Mouse (Mus musculus): Measurements from ENCODE around the gene Mgp.

The Mgp gene

GRCm38 (mm10) chr6:136875670-136876069, at the start of gene Mgp:
Gene Mgp (minus strand): TSS chr6:136875823.
- in situ Hi-C loops (cut with MboI, MseI), result loop anchor here (25.0 kb wide), 1 partner anchor 287 kb away; the partner anchor contains the start of gene Rerg

DNA sequence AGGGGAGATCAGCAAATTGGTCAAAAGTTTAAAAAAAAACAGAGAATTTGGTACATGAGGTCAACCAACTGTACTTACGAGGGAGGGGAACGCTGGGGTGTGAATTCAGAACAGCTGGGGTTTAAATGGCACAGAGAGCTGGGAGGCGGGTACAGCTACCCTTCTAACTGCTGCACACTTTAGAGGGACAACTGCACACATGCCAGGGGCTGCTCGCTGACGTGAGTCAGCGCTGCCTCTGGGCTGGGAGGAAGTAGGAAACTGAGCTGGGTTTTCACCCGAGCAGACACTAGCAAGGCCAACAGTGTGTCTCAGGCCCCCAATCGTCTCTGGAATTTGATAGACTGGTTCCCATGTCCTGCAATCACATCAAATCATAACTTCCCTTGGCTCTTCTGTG, 49.4 kb upstream of the Mgp start:
- in situ Hi-C loops (cut with MboI, MseI), result loop anchor here (10.0 kb wide), 1 partner anchor 70 kb away; the partner anchor contains the start of gene Art4

- in situ Hi-C loops (cut with MboI, MseI), result loop anchor here (10.0 kb wide), 1 partner anchor 69 kb away; the partner anchor contains the start of gene Art4
These were observed 47.9 kb upstream of the Mgp start, which contains the start of gene Pde6h for GRCm38 (mm10) chr6:136923532-136923931. Gene Pde6h (plus strand): TSS chr6:136923832.

- in situ Hi-C loops (cut with MboI, MseI), result loop anchor here (10.0 kb wide), 1 partner anchor 68 kb away; the partner anchor contains the start of gene Art4
These were observed 47.2 kb upstream of the Mgp start for GRCm38 (mm10) chr6:136922871-136923270.

- in situ Hi-C loops (cut with MboI, MseI), result loop anchor here (10.0 kb wide), 1 partner anchor 67 kb away; the partner anchor contains the start of gene Art4
These were observed 46.5 kb upstream of the Mgp start, which contains the start of gene Erp27 for GRCm38 (mm10) chr6:136922080-136922479. Gene Erp27 (minus strand): TSS chr6:136922180.

GRCm38 (mm10) chr6:136921601-136922000, 46.0 kb upstream of the Mgp start:
- in situ Hi-C loops (cut with MboI, MseI), result loop anchor here (10.0 kb wide), 1 partner anchor 67 kb away; the partner anchor contains the start of gene Art4

DNA sequence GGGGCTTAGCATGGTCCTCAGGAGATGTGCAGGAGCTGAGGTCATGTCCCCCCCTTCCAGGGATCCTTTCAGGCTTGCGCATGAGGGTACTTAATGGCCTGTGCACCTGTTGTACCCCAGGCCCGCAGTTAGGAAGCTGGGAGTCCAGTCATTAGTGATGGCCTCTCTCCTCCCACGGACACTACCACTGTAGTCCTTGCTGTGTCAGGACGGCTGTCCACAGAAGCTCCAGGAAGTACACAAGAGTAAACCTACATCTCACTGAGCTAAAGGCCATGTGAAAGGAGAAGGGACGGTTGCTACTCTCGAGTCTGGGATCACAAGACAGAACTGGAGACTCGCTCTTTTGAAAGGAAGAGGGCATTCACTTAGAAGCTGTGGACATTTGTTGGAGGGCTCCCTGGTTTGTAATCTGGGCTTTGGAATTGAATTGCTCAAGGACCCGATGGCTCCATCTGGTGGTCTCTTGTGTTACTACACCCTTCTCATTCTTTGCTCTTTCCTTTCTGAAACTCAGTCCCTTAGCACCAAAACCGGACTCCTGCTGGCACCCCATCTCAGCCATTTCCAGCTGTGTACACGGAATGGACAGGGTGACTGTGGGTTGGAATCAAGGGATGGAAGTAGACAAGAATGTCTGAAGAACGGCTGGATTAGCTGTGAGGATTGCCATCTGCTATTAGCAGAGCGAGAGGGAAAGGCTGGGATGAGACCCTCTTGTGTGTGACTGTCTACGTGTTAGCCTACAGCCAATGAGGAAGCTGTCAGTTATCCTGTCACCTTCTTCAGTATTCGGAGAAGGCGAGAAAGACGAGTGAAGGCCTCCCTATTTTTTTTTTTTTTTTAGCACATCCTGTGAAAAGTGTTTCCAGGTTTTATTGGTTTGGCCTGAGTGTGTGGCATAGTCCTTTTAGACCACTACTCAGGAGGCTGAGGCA, 45.0 kb upstream of the Mgp start:
- in situ Hi-C loops (cut with MboI, MseI), result loop anchor here (10.0 kb wide), 1 partner anchor 66 kb away; the partner anchor contains the start of gene Art4

- in situ Hi-C loops (cut with MboI, MseI), result no loop called here
These were observed 42.3 kb upstream of the Mgp start for GRCm38 (mm10) chr6:136917885-136918284.

DNA sequence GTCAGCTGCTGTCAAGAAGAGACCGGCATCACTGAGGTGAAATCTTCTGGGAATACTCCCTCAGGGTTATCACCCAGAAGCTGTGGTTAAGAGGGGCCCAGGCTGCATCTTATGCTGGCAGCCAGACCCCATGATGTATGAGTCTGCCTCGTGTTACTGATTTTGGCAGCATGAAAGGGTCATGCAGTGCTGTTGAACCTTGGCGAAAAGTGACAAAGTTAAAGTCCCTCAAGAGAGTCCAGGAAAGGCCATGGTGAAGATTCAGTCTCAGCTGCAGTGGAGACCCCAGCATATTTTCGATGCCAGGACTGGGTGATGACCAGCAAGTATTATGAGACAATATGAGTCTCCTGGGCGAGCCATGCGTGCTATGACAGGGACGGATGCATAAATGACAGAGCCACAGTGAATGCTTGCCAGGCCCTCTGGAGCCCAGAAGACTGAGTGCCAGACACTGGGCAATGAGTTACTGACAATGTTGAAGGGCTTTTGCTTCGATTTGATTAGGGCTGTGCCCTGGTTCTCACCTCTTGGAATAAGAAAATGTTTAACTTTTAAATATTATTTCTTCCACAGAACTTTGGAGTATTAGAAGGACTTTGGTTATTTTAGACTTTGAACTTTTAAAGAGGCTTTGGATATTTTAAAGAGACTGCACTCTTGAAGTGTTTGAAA, 40.2 kb upstream of the Mgp start:
- in situ Hi-C loops (cut with MboI, MseI), result no loop called here

DNA sequence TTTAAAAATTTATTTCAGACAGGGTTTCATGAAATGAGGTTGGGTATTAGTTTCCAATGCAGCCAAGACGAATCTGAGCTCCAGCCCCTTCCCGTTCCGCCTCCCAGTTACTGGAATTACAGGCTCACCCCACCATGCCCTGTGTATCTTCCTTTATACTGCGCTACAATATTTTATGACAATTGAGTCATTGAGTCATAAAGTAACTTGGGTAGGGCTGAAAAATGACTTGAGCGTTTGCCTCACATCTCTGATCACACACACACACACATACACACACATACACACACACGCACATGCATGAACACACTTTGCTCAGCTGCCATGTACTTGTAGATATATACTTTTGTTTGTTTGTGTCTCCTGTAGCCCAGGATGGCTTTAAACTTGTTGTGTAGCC, 38.6 kb upstream of the Mgp start:
- in situ Hi-C loops (cut with MboI, MseI), result no loop called here

GRCm38 (mm10) chr6:136913384-136914126, 37.9 kb upstream of the Mgp start:
- in situ Hi-C loops (cut with MboI, MseI), result no loop called here

- in situ Hi-C loops (cut with MboI, MseI), result no loop called here
These were observed 37.2 kb upstream of the Mgp start for GRCm38 (mm10) chr6:136912751-136913265.

DNA sequence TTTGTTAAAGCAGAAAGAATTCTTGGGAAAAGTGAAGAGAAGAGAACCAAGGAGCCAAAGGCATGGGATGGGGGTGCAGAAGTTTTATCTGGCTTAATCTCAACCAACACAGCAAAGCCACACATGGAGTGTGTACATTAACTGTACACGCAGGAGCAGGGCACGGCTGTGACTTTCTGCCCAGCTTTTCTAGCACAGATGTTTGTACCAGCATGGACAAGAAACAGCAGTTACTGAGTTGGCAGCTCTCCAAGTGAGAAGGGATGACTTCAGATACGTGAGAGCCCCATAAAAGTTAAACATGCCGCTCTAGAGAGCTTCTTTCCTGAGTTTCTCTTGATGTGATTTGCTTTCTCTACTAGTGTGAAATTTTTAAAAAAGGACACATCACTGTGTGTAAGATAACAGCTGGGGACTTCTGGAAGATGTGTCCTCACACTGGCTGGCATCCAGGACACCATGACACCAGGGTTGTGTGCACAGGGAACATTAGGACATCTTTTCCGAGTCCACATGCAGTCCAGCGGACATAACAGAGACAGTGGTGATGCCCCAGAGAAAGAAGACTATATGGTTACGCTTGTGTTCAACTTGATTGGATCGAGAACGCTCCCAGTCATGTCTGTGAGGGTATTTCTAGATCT, 34.7 kb upstream of the Mgp start:
- in situ Hi-C loops (cut with MboI, MseI), result no loop called here

DNA sequence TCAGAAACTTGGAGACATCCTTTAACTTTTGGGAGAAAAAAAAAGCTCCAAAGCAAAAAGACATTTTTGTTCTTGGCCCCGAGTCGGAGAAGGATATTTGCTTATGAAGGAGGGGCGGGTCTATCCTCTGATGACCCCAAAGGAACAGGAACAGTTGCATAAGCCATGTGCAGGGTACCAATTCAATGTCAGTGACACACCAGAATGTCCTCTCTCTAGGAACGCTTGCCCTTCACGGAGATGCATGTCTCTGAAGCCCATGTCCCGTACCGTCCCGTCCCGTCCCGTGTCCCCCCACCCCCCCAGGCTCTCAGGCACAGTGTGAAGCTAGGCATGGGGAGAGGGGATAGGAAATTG, 31.3 kb upstream of the Mgp start:
- in situ Hi-C loops (cut with MboI, MseI), result no loop called here

GRCm38 (mm10) chr6:136906283-136906936, 30.8 kb upstream of the Mgp start:
- in situ Hi-C loops (cut with MboI, MseI), result no loop called here

DNA sequence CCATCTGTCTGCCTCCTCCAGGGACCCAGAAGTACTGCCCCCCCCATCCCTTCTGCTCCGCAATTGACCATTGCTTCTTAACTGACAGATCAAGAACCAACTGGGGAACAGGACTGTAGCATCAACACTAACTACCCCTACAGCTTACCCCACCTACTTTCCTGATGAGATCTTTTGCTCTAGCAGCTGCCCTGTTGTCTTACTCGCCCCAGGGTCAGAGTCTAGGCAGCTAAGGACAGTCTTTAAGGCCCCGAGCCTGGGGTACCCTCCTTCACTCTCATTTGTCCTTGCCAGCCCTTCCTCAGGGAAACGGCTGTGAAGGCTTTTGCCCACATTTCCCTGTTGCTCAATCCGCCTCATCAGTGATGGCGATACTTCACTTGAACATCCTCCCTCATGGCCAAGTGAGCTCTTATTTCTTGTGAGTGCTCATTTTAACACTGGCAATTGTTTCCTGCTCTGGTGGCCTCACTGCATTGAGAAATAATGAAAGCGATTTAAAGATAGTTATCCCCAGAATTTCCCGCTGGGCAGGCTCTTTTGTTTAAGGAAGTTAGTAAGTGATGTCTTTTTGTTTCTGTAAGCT, 28.4 kb upstream of the Mgp start:
- in situ Hi-C loops (cut with MboI, MseI), result loop anchor here (5.0 kb wide), 1 partner anchor 42 kb away; no protein-coding TSS in a partner anchor

GRCm38 (mm10) chr6:136902527-136902926, 26.9 kb upstream of the Mgp start:
- in situ Hi-C loops (cut with MboI, MseI), result loop anchor here (5.0 kb wide), 1 partner anchor 40 kb away; no protein-coding TSS in a partner anchor

GRCm38 (mm10) chr6:136901010-136901409, 25.4 kb upstream of the Mgp start:
- in situ Hi-C loops (cut with MboI, MseI), result loop anchor here (5.0 kb wide), 1 partner anchor 39 kb away; no protein-coding TSS in a partner anchor

DNA sequence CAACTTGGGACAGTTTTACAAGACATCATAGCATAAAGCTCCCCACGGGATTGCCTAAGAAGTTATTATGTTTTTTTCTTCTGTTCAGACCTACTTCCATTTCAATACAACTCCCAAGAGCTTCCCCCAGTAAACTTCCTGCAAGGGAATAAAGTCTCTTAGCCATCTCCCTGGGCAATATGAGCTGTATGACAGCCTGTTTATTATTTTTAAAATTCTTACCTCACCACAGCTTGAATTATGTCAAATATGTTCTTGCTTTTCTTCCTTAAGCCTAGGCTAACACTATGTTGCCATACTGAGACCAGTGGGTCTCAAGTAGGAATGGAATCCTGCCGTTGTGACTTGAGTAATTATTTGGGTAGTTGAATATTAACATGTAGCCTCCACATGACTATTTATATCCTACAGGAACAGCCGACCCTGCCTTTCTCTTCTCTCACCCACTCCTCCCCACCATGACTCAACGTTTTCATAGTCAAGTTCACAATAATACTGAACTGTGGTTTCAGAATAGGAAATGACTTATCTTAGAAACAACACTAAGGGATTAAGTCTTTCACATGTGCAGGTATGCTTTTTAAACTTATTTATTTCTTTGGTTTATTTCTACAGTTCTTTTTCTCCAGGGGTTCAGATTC, 24.9 kb upstream of the Mgp start:
- in situ Hi-C loops (cut with MboI, MseI), result loop anchor here (5.0 kb wide), 1 partner anchor 38 kb away; no protein-coding TSS in a partner anchor

Data from T-helper 2 cell (primary cell).